Mouse (Mus musculus) embryonic facial prominence, embryonic 11.5 days (tissue): ENCODE data around the gene Ank3. TPM values are rescaled to one million over a fixed set of nuclear protein-coding genes. Genes with fewer than 3 reads are reported as not detected.

Experiments
- ATAC-seq: fragments of 200-750 bp; cut with Nextera tagmentation; replicated peaks from 2 replicates; pipeline ENCODE4 v1.8.0; 2017; ENCODE audit warnings: low read depth; ENCODE audit not compliant: insufficient number of reproducible peaks, low FRiP score, low TSS enrichment
- DNase-seq: peaks from one replicate; pipeline ENCODE4 v3.0.0-alpha.2; 2015; ENCODE audit warnings: low spot score
- H3K27ac ChIP-seq: fragments of 300-500 bp; sonication (generic); replicated peaks from 2 replicates; pipeline ENCODE4 v1.5.1; 2014; ENCODE audit warnings: mild to moderate bottlenecking, low read depth, low read length, control low read depth
- H3K27me3 ChIP-seq: fragments of 300-500 bp; sonication (generic); 2 replicates; pipeline ENCODE4 v1.6.1; 2014; ENCODE audit warnings: mild to moderate bottlenecking, low read length, moderate library complexity, mixed read lengths; ENCODE audit not compliant: control insufficient read depth, insufficient read depth
- H3K36me3 ChIP-seq: fragments of 300-500 bp; sonication (generic); replicated peaks from 2 replicates; pipeline ENCODE4 v1.6.1; 2014; ENCODE audit warnings: low read depth, mild to moderate bottlenecking, low read length, moderate library complexity, mixed read lengths; ENCODE audit not compliant: control insufficient read depth, insufficient read depth
- H3K4me1 ChIP-seq: fragments of 300-500 bp; sonication (generic); 2 replicates; pipeline ENCODE4 v1.6.1; 2014; ENCODE audit warnings: low read length, mixed read lengths; ENCODE audit not compliant: control insufficient read depth, insufficient read depth
- H3K4me2 ChIP-seq: fragments of 300-500 bp; sonication (generic); 2 replicates; pipeline ENCODE4 v1.6.1; 2014; ENCODE audit warnings: low read depth, mild to moderate bottlenecking, control low read depth, low read length, moderate library complexity
- H3K4me3 ChIP-seq: fragments of 300-500 bp; sonication (generic); 2 replicates; pipeline ENCODE4 v1.5.1; 2014; ENCODE audit warnings: low read depth, low read length, control low read depth
- H3K9ac ChIP-seq: fragments of 300-500 bp; sonication (generic); replicated peaks from 2 replicates; pipeline ENCODE4 v1.6.1; 2014; ENCODE audit warnings: mild to moderate bottlenecking, control low read depth, low read length
- H3K9me3 ChIP-seq: fragments of 300-500 bp; sonication (generic); replicated peaks from 2 replicates; pipeline ENCODE4 v1.6.1; 2016; ENCODE audit warnings: mild to moderate bottlenecking, low read length, inconsistent platforms, mixed read lengths; ENCODE audit not compliant: control insufficient read depth
- WGBS: fragments of 180-500 bp; shearing (Covaris S2); extraction: QIAGEN DNeasy Blood & Tissue Kit; methylation state at CpG from one replicate; pipeline ENCODE4 v1.1.7; 2014; 5-methylcytosine and 5-hydroxymethylcytosine counted together
- polyA plus RNA-seq: library from polyadenylated mRNA; unstranded; fragments of >200 nt; fragmentation: Nextera tagmentation; extraction: Ambion mirVana; gene quantifications from 2 replicates; pipeline ENCODE4 v1.2.1, GENCODE M21; 2014

The Ank3 gene
- polyA plus RNA-seq, 1 experiment from 2014 or later, result 32.5 TPM

GRCm38 (mm10) chr10:69997082-69997481 lies 598.5 kb downstream of the Ank3 start:
- DNase-seq (no peak), ATAC-seq (no peak)
- H3K4me1 ChIP-seq, result no peaks in the 10 kb centered on the region
- H3K4me3 ChIP-seq, result no peak overlapping the region
- no peaks in the 10 kb centered on the region for H3K27me3 ChIP-seq
- 82% methylated on average over 8 of the region's 8 CpGs for WGBS
- no peaks in the 10 kb centered on the region; the same call in none of the 2 replicates for H3K9me3 ChIP-seq
- H3K36me3 ChIP-seq, result peaks cover 2% of the 10 kb centered on the region; the same call in 1 of the 2 replicates
- no peak overlapping the region for H3K9ac ChIP-seq
- H3K27ac ChIP-seq, result no peak overlapping the region
- no peak overlapping the region for H3K4me2 ChIP-seq

GRCm38 (mm10) chr10:70004058-70004457 lies 605.5 kb downstream of the Ank3 start:
- ATAC-seq (no peak), DNase-seq (no peak)
- Histone ChIP-seq H3K9ac (no peak overlapping the region), H3K27ac (no peak overlapping the region), H3K4me2 (no peak overlapping the region), H3K4me1 (no peaks in the 10 kb centered on the region), H3K9me3 (no peaks in the 10 kb centered on the region), H3K27me3 (no peaks in the 10 kb centered on the region), H3K4me3 (no peak overlapping the region), H3K36me3 (peaks cover 4% of the 10 kb centered on the region)
- WGBS, result 88% methylated on average over 5 of the region's 5 CpGs

- H3K4me3 ChIP-seq, result no peak overlapping the region
- DNase-seq, result no peak
- 97% methylated on average over 15 of the region's 15 CpGs for WGBS
Observed at GRCm38 (mm10) chr10:70004831-70005230, 606.3 kb downstream of the Ank3 start.

GRCm38 (mm10) chr10:70006380-70006779 lies 607.8 kb downstream of the Ank3 start:
- ATAC-seq, result no peak
- Histone ChIP-seq H3K36me3 (peaks cover 4% of the 10 kb centered on the region), H3K4me1 (no peaks in the 10 kb centered on the region)

More at GRCm38 (mm10) chr10:70004831-70005230, 606.3 kb downstream of the Ank3 start:
- Histone ChIP-seq H3K27me3 (no peaks in the 10 kb centered on the region), H3K9me3 (no peaks in the 10 kb centered on the region), H3K36me3 (peaks cover 4% of the 10 kb centered on the region), H3K27ac (no peak overlapping the region), H3K4me1 (no peaks in the 10 kb centered on the region), H3K4me2 (no peak overlapping the region), H3K9ac (no peak overlapping the region)
- no peak for ATAC-seq

GRCm38 (mm10) chr10:70011738-70012137 lies 613.2 kb downstream of the Ank3 start:
- ATAC-seq (no peak), DNase-seq (peak; percentile 18)
- Histone ChIP-seq H3K9me3 (no peaks in the 10 kb centered on the region), H3K4me2 (no peak overlapping the region), H3K27ac (no peak overlapping the region), H3K9ac (no peak overlapping the region), H3K36me3 (no peaks in the 10 kb centered on the region; the same call in 1 of the 2 replicates), H3K27me3 (no peaks in the 10 kb centered on the region), H3K4me3 (no peak overlapping the region), H3K4me1 (no peaks in the 10 kb centered on the region)
- WGBS, result 51% methylated on average over 5 of the region's 5 CpGs

More at GRCm38 (mm10) chr10:70006380-70006779, 607.8 kb downstream of the Ank3 start:
- WGBS, result 37% methylated on average over 9 of the region's 9 CpGs
- no peak for DNase-seq
- Histone ChIP-seq H3K9ac (no peak overlapping the region), H3K4me2 (no peak overlapping the region), H3K27ac (no peak overlapping the region), H3K4me3 (no peak overlapping the region), H3K27me3 (no peaks in the 10 kb centered on the region), H3K9me3 (no peaks in the 10 kb centered on the region)

GRCm38 (mm10) chr10:70013931-70014330 lies 615.4 kb downstream of the Ank3 start:
- DNase-seq (no peak), ATAC-seq (no peak)
- Histone ChIP-seq H3K27ac (no peak overlapping the region), H3K4me2 (no peak overlapping the region), H3K9ac (no peak overlapping the region), H3K36me3 (no peaks in the 10 kb centered on the region), H3K4me1 (no peaks in the 10 kb centered on the region), H3K4me3 (no peak overlapping the region), H3K9me3 (no peaks in the 10 kb centered on the region), H3K27me3 (no peaks in the 10 kb centered on the region)
- WGBS, result 94% methylated on average over 13 of the region's 13 CpGs

GRCm38 (mm10) chr10:70015201-70015600 lies 616.6 kb downstream of the Ank3 start:
- no peak overlapping the region for H3K9ac ChIP-seq
- no peaks in the 10 kb centered on the region for H3K4me1 ChIP-seq
- DNase-seq (no peak), ATAC-seq (no peak)
- H3K4me3 ChIP-seq, result no peak overlapping the region
- no peaks in the 10 kb centered on the region for H3K27me3 ChIP-seq
- no peaks in the 10 kb centered on the region for H3K36me3 ChIP-seq
- no peak overlapping the region for H3K4me2 ChIP-seq
- H3K27ac ChIP-seq, result no peak overlapping the region
- no peaks in the 10 kb centered on the region for H3K9me3 ChIP-seq
- 89% methylated on average over 9 of the region's 9 CpGs for WGBS

- no peaks in the 10 kb centered on the region for H3K9me3 ChIP-seq
- 94% methylated on average over 2 of the region's 2 CpGs for WGBS
- ATAC-seq (no peak), DNase-seq (no peak)
- no peaks in the 10 kb centered on the region for H3K27me3 ChIP-seq
- no peaks in the 10 kb centered on the region for H3K4me1 ChIP-seq
- no peak overlapping the region for H3K27ac ChIP-seq
- no peak overlapping the region for H3K4me3 ChIP-seq
- H3K4me2 ChIP-seq, result no peak overlapping the region
- H3K36me3 ChIP-seq, result no peaks in the 10 kb centered on the region
- H3K9ac ChIP-seq, result no peak overlapping the region
Observed at GRCm38 (mm10) chr10:70018691-70019090, 620.1 kb downstream of the Ank3 start.
